8 mouse cellular contexts compared by ENCODE assay signal in the genomic region with DNA sequence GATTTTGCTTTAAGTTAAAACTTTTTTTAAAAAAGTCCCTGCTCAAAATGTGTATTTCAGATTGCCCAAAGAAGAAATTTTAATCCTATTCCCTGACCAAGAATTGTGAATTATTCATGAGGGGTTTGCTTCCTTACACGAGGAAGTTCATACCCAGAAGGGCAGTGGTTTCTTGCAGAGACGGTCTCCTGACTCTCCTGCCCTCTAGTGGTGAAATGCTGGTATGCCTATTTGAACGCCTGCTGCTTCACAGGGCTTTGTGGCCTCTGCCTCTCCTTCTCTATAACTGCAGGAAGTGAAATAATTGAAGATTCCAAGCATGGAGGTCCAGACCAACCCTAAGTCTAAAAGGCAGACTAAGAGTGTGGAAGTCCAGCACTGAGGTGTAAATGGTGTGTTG.
A peak's percentile ranks its signal among the peaks of the same experiment; 100 is the strongest.
DNase-seq lines count a peak whose midpoint lies in the region; TF ChIP-seq lines count a peak whose summit lies in the region.
"Had no signal": no experiment of that assay in that cellular context is flagged by ENCODE, and none has a peak within 500 bp of the region (broad histone marks: within the 10 kb centered on the region; RNA-seq: fewer than 3 reads in every experiment).

No protein-coding gene starts in this region.

- no peaks in the 10 kb centered on the region for H3K9me3 ChIP-seq in ES-E14 (ENCODE audit: control insufficient read depth, insufficient read depth, low read depth, low read length)
- H3K9me3 ChIP-seq: hindbrain, embryonic 15.5 days had no signal

- no peak overlapping the region for H3K9ac ChIP-seq in ES-E14 (ENCODE audit: insufficient read depth, low read depth, low read length, poor library complexity, severe bottlenecking)
- H3K9ac ChIP-seq: hindbrain, embryonic 15.5 days had no signal

- no peak for TF ChIP-seq POLR2A in cerebellum, adult 2 months (IDR thresholded peaks at IDR 0.05; ENCODE audit: borderline replicate concordance, insufficient read depth, low read length)

- peak; percentile 7 to 11 for DNase-seq in B cell, adult 2 months
- peak; percentile 64 for DNase-seq in ES-E14 (ENCODE audit: low read depth, low spot score)
- peak; percentile 41 to 47 for DNase-seq in cerebellum, adult 2 months
- peak; percentile 53 to 72 for DNase-seq in frontal cortex, postnatal 36 days (ENCODE audit: low spot score in 2 of 2)
- peak; percentile 63 to 84 for DNase-seq in kidney, postnatal 25 days
- peak; percentile 83 for DNase-seq in lung, postnatal 10 days
- peak; percentile 36 for DNase-seq in right cerebral cortex, postnatal 25 days

- H3K4me1 ChIP-seq in ES-E14 (ENCODE audit: control insufficient read depth in 2 of 2, insufficient read depth in 2 of 2, low read length in 2 of 2, poor library complexity in 1 of 2), result peaks cover 0 to 3% of the 10 kb centered on the region in 2 experiments; a peak in 1 of 4 replicates
- H3K4me1 ChIP-seq in cerebellum, adult 2 months (ENCODE audit: control insufficient read depth, insufficient read depth, low read length), result no peaks in the 10 kb centered on the region
- H3K4me1 ChIP-seq: hindbrain, embryonic 15.5 days had no signal

- peak; percentile 72 for TF ChIP-seq CTCF in cerebellum, adult 2 months (IDR thresholded peaks at IDR 0.05; ENCODE audit: borderline replicate concordance, insufficient read depth, low read depth, low read length)

- in situ Hi-C loops in ES-E14 (cut with MboI; ENCODE audit: low sequenced_read_pairs in 2 of 2, unreplicated experiment in 2 of 2), result no loop called here

- no peaks in the 10 kb centered on the region for H3K27me3 ChIP-seq in cerebellum, adult 2 months (ENCODE audit: control insufficient read depth, insufficient read depth, low read length)
- H3K27me3 ChIP-seq: hindbrain, embryonic 15.5 days had no signal

- H3K4me3 ChIP-seq in ES-E14 (ENCODE audit: insufficient read depth in 1 of 2, low read depth in 1 of 2, low read length in 2 of 2, poor library complexity in 1 of 2, severe bottlenecking in 1 of 2), result no peak overlapping the region
- no peak overlapping the region for H3K4me3 ChIP-seq in cerebellum, adult 2 months (replicated peaks; ENCODE audit: insufficient read depth, low read depth, low read length)
- H3K4me3 ChIP-seq: hindbrain, embryonic 15.5 days had no signal

- 8% methylated on average over 3 of the region's 3 CpGs for WGBS in cerebellum, adult 2 months

- no peaks in the 10 kb centered on the region; the same call in 1 of the 2 replicates for H3K36me3 ChIP-seq in ES-E14 (ENCODE audit: control insufficient read depth, insufficient read depth, low read length, poor library complexity, severe bottlenecking)
- H3K36me3 ChIP-seq: hindbrain, embryonic 15.5 days had no signal

- H3K27ac ChIP-seq in ES-E14 (ENCODE audit: insufficient read depth, low read depth, low read length, poor library complexity, severe bottlenecking), result peak overlapping the region; percentile 78; the same call in 1 of the 2 replicates
- H3K27ac ChIP-seq in cerebellum, adult 2 months (ENCODE audit: insufficient read depth, low read length), result no peak overlapping the region
- H3K27ac ChIP-seq: hindbrain, embryonic 15.5 days had no signal

TF ChIP-seq in ES-E14, 5 proteins besides CTCF, POLR2A, EP300 and RAD21:
- TF ChIP-seq ZC3H11A (IDR thresholded peaks at IDR 0.05; ENCODE audit: borderline replicate concordance, low read depth, low read length) (0 out of 2 replicates have a peak, but pooled peaks have one; percentile 19), HCFC1 (IDR thresholded peaks at IDR 0.05; ENCODE audit: borderline replicate concordance, insufficient read depth, low read length) (no peak)

Comparison
In these comparisons a context has a peak if more than half of its experiments do, and no peak if none do; other contexts are left out.
1. DNase-seq: peak in every context shown above with its lines; median percentile 83 in lung, postnatal 10 days; 74 in kidney, postnatal 25 days; 64 in ES-E14; 62 in frontal cortex, postnatal 36 days; 44 in cerebellum, adult 2 months; 36 in right cerebral cortex, postnatal 25 days; 9 in B cell, adult 2 months.